7 mouse cellular contexts compared by ENCODE assay signal in the genomic region with DNA sequence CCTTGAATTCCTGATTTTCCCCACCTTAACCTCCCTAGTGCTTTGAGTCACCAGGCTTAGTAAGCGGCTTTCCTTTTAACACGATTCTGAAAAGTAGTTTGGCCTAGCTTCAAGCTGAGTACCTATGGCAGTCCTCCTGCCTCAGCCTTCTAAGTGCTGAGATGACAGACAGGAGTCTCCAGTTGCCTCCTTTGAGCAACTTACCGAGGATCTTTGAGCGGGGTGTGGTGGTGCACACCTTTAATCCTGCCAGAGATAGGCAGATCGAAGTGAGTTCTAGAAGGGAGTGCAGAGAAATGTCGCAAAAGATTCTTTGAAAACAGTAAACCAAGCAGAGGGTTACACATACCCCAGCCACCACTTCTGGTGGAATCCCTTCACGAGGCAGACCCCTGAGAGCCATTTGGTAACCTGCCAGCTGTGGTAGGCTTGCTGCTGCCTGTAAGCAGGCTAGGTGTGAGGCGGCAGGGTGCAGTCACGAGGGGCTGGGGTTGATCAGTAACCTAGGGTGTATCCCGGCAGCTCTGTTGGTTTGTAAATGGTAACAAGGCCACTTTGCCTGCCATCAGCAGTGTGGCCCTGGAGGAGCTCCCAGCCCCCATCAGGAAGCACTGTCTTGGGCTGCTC. TPM values are rescaled to one million over a fixed set of nuclear protein-coding genes. Genes with fewer than 3 reads are reported as not detected.
DNase-seq lines count a peak whose midpoint lies in the region; ATAC-seq lines count a peak whose summit lies in the region.

No protein-coding gene starts in this region.

- 2% methylated on average over 10 of the region's 10 CpGs for WGBS in hindbrain, embryonic 16.5 days
- WGBS in liver, embryonic 13.5 days (ENCODE audit: insufficient replicate concordance), result 0% methylated on average over 10 of the region's 10 CpGs

- DNase-seq in urinary bladder, postnatal 14 days (ENCODE audit: low spot score), result peak; percentile 60
- no peak for DNase-seq in urinary bladder, postnatal 25 days (ENCODE audit: low spot score)
- DNase-seq in cerebellum, postnatal 25 days, result peak; percentile 44 to 53
- peak; percentile 42 for DNase-seq in liver, embryonic 13.5 days
- peak; percentile 47 to 55 for DNase-seq in spleen, postnatal 10 days (ENCODE audit: low spot score in 2 of 2)
- no peak for DNase-seq in frontal cortex, postnatal 25 days (ENCODE audit: low spot score in 2 of 2)

- H3K27me3 ChIP-seq in hindbrain, embryonic 16.5 days (replicated peaks; ENCODE audit: control insufficient read depth, insufficient read depth, low read length), result no peaks in the 10 kb centered on the region
- H3K27me3 ChIP-seq in liver, embryonic 13.5 days, result no peaks in the 10 kb centered on the region

- H3K27ac ChIP-seq in hindbrain, embryonic 16.5 days (ENCODE audit: low read depth, low read length), result peak overlapping the region; percentile 100
- peak overlapping the region; percentile 98 for H3K27ac ChIP-seq in liver, embryonic 13.5 days

- H3K4me3 ChIP-seq in hindbrain, embryonic 16.5 days (ENCODE audit: low read length), result peak overlapping the region; percentile 93
- peak overlapping the region; percentile 95 for H3K4me3 ChIP-seq in liver, embryonic 13.5 days (replicated peaks)

- no peaks in the 10 kb centered on the region for H3K9me3 ChIP-seq in hindbrain, embryonic 16.5 days (ENCODE audit: control insufficient read depth, low read length)
- H3K9me3 ChIP-seq in liver, embryonic 13.5 days (replicated peaks), result no peaks in the 10 kb centered on the region

- peak overlapping the region; percentile 97 for H3K9ac ChIP-seq in hindbrain, embryonic 16.5 days (ENCODE audit: low read depth, low read length)
- peak overlapping the region; percentile 96 for H3K9ac ChIP-seq in liver, embryonic 13.5 days

- peaks cover 16% of the 10 kb centered on the region for H3K36me3 ChIP-seq in hindbrain, embryonic 16.5 days (ENCODE audit: control insufficient read depth, insufficient read depth, low read length)
- peaks cover 49% of the 10 kb centered on the region for H3K36me3 ChIP-seq in liver, embryonic 13.5 days

- no peak for ATAC-seq in hindbrain, embryonic 16.5 days
- no peak for ATAC-seq in liver, embryonic 13.5 days (ENCODE audit: low read depth)

- peaks cover 61% of the 10 kb centered on the region for H3K4me1 ChIP-seq in hindbrain, embryonic 16.5 days (ENCODE audit: control insufficient read depth, insufficient read depth, low read depth, low read length)
- peaks cover 79% of the 10 kb centered on the region for H3K4me1 ChIP-seq in liver, embryonic 13.5 days (replicated peaks)

- peak overlapping the region; percentile 76 for H3K4me2 ChIP-seq in hindbrain, embryonic 16.5 days (ENCODE audit: low read length)
- H3K4me2 ChIP-seq in liver, embryonic 13.5 days, result peak overlapping the region; percentile 91

RNA-seq across cellular contexts. Expression of gene Ptbp1, which starts 1.4 kb away (rescaled TPM):
- polyA plus RNA-seq in hindbrain, embryonic 16.5 days (2015; fragmentation: Nextera tagmentation; extraction: Ambion mirVana), result 61.2 and 79.2 TPM in 2 replicates
- 136 and 175 TPM in 2 replicates for polyA plus RNA-seq in liver, embryonic 13.5 days (2015; fragmentation: Nextera tagmentation; extraction: Ambion mirVana)

RNA-seq across cellular contexts. Expression of gene Prtn3, which starts 18.6 kb away (rescaled TPM):
- polyA plus RNA-seq in hindbrain, embryonic 16.5 days (2015; fragmentation: Nextera tagmentation; extraction: Ambion mirVana), result 10.4 and 11.2 TPM in 2 replicates
- polyA plus RNA-seq in liver, embryonic 13.5 days (2015; fragmentation: Nextera tagmentation; extraction: Ambion mirVana), result 54.8 and 64.6 TPM in 2 replicates

RNA-seq across cellular contexts. Expression of gene Plppr3, which starts 18.8 kb away (rescaled TPM):
- 387 and 426 TPM in 2 replicates for polyA plus RNA-seq in hindbrain, embryonic 16.5 days (2015; fragmentation: Nextera tagmentation; extraction: Ambion mirVana)
- 5.7 and 5.8 TPM in 2 replicates for polyA plus RNA-seq in liver, embryonic 13.5 days (2015; fragmentation: Nextera tagmentation; extraction: Ambion mirVana)

RNA-seq across cellular contexts. Expression of gene Elane, which starts 30.4 kb away (rescaled TPM):
- 0.26 and 0.32 TPM in 2 replicates for polyA plus RNA-seq in hindbrain, embryonic 16.5 days (2015; fragmentation: Nextera tagmentation; extraction: Ambion mirVana)
- polyA plus RNA-seq in liver, embryonic 13.5 days (2015; fragmentation: Nextera tagmentation; extraction: Ambion mirVana), result 47.1 and 59.3 TPM in 2 replicates

RNA-seq across cellular contexts. Expression of gene Misp, which starts 34.9 kb away (rescaled TPM):
- 0.46 and 0.59 TPM in 2 replicates for polyA plus RNA-seq in hindbrain, embryonic 16.5 days (2015; fragmentation: Nextera tagmentation; extraction: Ambion mirVana)
- 0.25 and 0.75 TPM in 2 replicates for polyA plus RNA-seq in liver, embryonic 13.5 days (2015; fragmentation: Nextera tagmentation; extraction: Ambion mirVana)

Comparison
In these comparisons a context has a peak if more than half of its experiments do, and no peak if none do; other contexts are left out.
1. DNase-seq: peak in urinary bladder, postnatal 14 days (single experiment), cerebellum, postnatal 25 days (2 of 2), liver, embryonic 13.5 days (single experiment) and spleen, postnatal 10 days (2 of 2); none in urinary bladder, postnatal 25 days (single experiment) and frontal cortex, postnatal 25 days (0 of 2).
2. RNA of gene Plppr3, which starts 18.8 kb away (polyA plus RNA-seq): 387 to 426 TPM in hindbrain, embryonic 16.5 days; 5.7 to 5.8 TPM in liver, embryonic 13.5 days; every median in the first group is over 10 times any median in the second.